In the genomic region with DNA sequence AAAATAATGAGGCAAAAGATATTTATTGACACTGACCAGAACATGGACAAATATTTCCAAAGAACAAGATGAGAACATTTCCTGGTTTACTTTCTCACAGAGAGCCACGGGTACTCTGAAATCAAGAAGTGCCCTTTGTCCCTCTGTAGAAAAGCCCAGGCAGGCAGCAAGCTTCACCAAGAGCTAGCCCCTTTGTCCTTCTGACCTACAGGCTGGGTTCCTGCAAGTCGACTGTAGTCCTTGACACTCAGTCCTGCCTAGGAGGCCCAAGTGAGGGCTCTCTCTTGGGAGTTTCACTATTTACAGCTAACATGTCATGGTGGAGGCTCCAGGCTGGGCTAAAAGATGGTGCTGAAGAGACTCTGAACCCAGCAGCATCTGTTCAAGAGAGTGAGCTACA, we compare ENCODE assay signal across 15 mouse cellular contexts.
"Had no signal": no experiment of that assay in that cellular context is flagged by ENCODE, and none has a peak within 500 bp of the region (broad histone marks: within the 10 kb centered on the region; RNA-seq: fewer than 3 reads in every experiment).

No protein-coding gene starts in this region.

- DNase-seq: kidney, adult 18-20 months; kidney, postnatal 10 days; layer of hippocampus, adult 9-11 months; liver; lung, adult 2 months; lung, postnatal 36 days; right cerebral cortex, postnatal 4 days; spleen, adult 18-20 months; thymus, adult 2 months; thymus, postnatal 25 days had no signal

- H3K27ac ChIP-seq: limb, embryonic 12.5 days; liver, embryonic 14.5 days; midbrain, embryonic 15.5 days; neural tube, embryonic 12.5 days had no signal

- H3K4me2 ChIP-seq: limb, embryonic 12.5 days; midbrain, embryonic 15.5 days; neural tube, embryonic 12.5 days had no signal

- H3K27me3 ChIP-seq: limb, embryonic 12.5 days; midbrain, embryonic 15.5 days; neural tube, embryonic 12.5 days had no signal

- H3K9me3 ChIP-seq: limb, embryonic 12.5 days; midbrain, embryonic 15.5 days; neural tube, embryonic 12.5 days had no signal

- H3K4me3 ChIP-seq: limb, embryonic 12.5 days; midbrain, embryonic 15.5 days; neural tube, embryonic 12.5 days had no signal

- H3K9ac ChIP-seq: limb, embryonic 12.5 days; liver, embryonic 14.5 days; midbrain, embryonic 15.5 days; neural tube, embryonic 12.5 days had no signal

- ATAC-seq: lung, postnatal 0 days; midbrain, embryonic 15.5 days had no signal

- H3K36me3 ChIP-seq: midbrain, embryonic 15.5 days; neural tube, embryonic 12.5 days had no signal
